Mouse (Mus musculus) forebrain, embryonic 15.5 days (tissue): ENCODE measurements at regions not wholly inside any gene's neighbourhood (a gene's known extent, or its start where the extent isn't known, plus 50 kb on each side); places are given as distances from the start of the nearest gene placed in this dataset.

Experiments
- ATAC-seq: fragments of 200-750 bp; cut with Nextera tagmentation; replicated peaks from 2 replicates; pipeline ENCODE4 v1.8.0; 2017; ENCODE audit warnings: mild to moderate bottlenecking, moderate TSS enrichment, moderate library complexity
- H3K27ac ChIP-seq: fragments of 300-500 bp; sonication (generic); replicated peaks from 2 replicates; pipeline ENCODE4 v1.5.1; 2015; ENCODE audit warnings: mild to moderate bottlenecking, inconsistent platforms
- H3K27me3 ChIP-seq: fragments of 300-500 bp; sonication (generic); 2 replicates; pipeline ENCODE4 v1.6.1; 2015; ENCODE audit warnings: inconsistent platforms
- H3K36me3 ChIP-seq: fragments of 300-500 bp; sonication (generic); 2 replicates; pipeline ENCODE4 v1.6.1; 2015; ENCODE audit warnings: mild to moderate bottlenecking, inconsistent platforms
- H3K4me1 ChIP-seq: fragments of 300-500 bp; sonication (generic); 2 replicates; pipeline ENCODE4 v1.6.1; 2015; ENCODE audit warnings: inconsistent platforms
- H3K4me2 ChIP-seq: fragments of 300-500 bp; sonication (generic); replicated peaks from 2 replicates; pipeline ENCODE4 v1.6.1; 2015; ENCODE audit warnings: mild to moderate bottlenecking, inconsistent platforms
- H3K4me3 ChIP-seq: fragments of 300-500 bp; sonication (generic); 2 replicates; pipeline ENCODE4 v1.5.1; 2015; ENCODE audit warnings: mild to moderate bottlenecking, inconsistent platforms
- H3K9ac ChIP-seq: fragments of 300-500 bp; sonication (generic); replicated peaks from 2 replicates; pipeline ENCODE4 v1.6.1; 2015; ENCODE audit warnings: mild to moderate bottlenecking, inconsistent platforms
- H3K9me3 ChIP-seq: fragments of 300-500 bp; sonication (generic); 2 replicates; pipeline ENCODE4 v1.6.1; 2016; ENCODE audit warnings: inconsistent platforms
- WGBS: fragments of 180-500 bp; shearing (Covaris S2); methylation state at CpG from one replicate; pipeline ENCODE4 v1.1.7; 2015; ENCODE audit warnings: mixed read lengths; 5-methylcytosine and 5-hydroxymethylcytosine counted together

DNA sequence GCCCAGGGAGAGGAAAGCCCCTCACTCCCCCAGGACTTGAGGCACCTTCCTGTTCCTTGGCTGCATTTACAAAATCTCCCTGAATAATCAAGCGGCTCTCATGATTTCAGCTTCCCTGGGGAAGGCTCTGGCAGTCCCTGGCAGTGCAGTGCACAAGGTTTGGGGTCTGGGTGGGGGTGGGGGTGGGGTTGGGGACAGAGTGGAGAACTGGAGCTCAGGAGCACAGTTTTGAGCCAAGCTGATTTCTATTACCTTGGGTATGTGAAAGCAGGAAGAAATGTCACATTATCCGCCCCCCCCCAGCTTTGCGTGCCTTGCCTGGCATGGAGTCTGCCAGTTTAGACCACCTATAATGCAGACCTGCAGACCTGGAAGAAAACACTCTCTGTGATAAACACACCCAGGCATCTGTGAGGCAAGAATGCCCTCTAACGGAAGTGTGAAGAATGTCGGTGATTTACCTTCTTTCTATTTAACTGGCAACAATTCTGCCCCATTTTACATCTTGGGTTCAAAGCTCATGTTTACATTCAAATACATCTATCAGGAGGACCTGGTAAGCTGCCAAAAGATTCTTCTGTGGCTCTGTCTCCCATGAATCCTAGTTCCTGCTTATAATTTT lies 93.9 kb upstream of the Far2 start:
- H3K4me1 ChIP-seq, result peaks cover 4% of the 10 kb centered on the region
- no peak overlapping the region for H3K27ac ChIP-seq
- ATAC-seq, result peak; percentile 50; the same call in 1 of the 2 replicates
- H3K9ac ChIP-seq, result no peak overlapping the region
- no peak overlapping the region for H3K4me3 ChIP-seq
- no peaks in the 10 kb centered on the region for H3K9me3 ChIP-seq
- WGBS, result 46% methylated on average over 5 of the region's 5 CpGs
- no peaks in the 10 kb centered on the region for H3K27me3 ChIP-seq
- H3K36me3 ChIP-seq, result no peaks in the 10 kb centered on the region
- H3K4me2 ChIP-seq, result no peak overlapping the region

DNA sequence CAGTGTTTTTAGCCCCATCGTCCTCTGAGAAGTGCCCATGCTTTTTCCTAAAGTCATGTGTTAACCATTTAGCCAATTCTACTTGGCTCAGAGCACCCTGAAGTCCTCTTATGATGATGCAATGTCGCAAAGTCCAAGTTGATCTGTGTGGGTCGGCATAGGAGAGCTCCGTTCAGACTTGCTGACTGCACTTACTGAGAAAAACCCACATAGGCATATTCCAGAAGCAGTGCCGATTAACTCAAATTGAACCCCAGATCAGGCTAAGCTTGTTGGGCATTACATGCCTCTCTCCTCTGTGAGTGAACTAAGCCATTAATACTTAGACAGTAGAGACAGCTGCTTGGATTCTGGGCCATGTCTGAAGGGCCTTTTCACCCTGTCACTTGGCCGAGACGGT lies 93.3 kb upstream of the Far2 start:
- H3K9me3 ChIP-seq, result no peaks in the 10 kb centered on the region

DNA sequence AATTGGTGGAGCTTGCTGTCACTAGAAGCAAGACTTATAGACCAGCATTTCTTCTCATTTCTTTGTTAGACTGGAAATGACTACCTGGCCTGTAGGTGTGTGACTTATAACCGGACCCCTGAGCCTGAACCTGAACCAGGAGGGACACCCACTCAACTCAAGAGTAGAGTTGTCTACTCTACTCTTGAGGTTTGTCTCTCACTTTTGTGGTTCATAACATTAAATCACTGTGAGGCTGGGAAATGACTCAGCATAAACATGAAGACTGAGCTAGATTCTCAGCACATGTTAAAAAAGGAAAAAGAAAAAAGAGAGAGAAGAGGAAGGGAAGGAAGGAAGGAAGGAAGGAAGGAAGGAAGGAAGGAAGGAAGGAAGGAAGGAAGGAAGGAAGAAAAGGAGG lies 92.8 kb upstream of the Far2 start:
- Histone ChIP-seq H3K9me3 (no peaks in the 10 kb centered on the region), H3K4me3 (no peak overlapping the region), H3K4me1 (no peaks in the 10 kb centered on the region), H3K9ac (no peak overlapping the region), H3K4me2 (no peak overlapping the region), H3K27ac (no peak overlapping the region), H3K36me3 (no peaks in the 10 kb centered on the region), H3K27me3 (no peaks in the 10 kb centered on the region)
- 81% methylated on average over 1 of the region's 1 CpGs for WGBS
- no peak for ATAC-seq

More for the DNA sequence above, 93.3 kb upstream of the Far2 start:
- no peak overlapping the region for H3K4me3 ChIP-seq
- no peaks in the 10 kb centered on the region for H3K27me3 ChIP-seq
- H3K4me1 ChIP-seq, result no peaks in the 10 kb centered on the region
- no peaks in the 10 kb centered on the region for H3K36me3 ChIP-seq
- no peak overlapping the region for H3K27ac ChIP-seq
- no peak for ATAC-seq
- H3K4me2 ChIP-seq, result no peak overlapping the region
- WGBS, result 89% methylated on average over 7 of the region's 7 CpGs
- H3K9ac ChIP-seq, result no peak overlapping the region

DNA sequence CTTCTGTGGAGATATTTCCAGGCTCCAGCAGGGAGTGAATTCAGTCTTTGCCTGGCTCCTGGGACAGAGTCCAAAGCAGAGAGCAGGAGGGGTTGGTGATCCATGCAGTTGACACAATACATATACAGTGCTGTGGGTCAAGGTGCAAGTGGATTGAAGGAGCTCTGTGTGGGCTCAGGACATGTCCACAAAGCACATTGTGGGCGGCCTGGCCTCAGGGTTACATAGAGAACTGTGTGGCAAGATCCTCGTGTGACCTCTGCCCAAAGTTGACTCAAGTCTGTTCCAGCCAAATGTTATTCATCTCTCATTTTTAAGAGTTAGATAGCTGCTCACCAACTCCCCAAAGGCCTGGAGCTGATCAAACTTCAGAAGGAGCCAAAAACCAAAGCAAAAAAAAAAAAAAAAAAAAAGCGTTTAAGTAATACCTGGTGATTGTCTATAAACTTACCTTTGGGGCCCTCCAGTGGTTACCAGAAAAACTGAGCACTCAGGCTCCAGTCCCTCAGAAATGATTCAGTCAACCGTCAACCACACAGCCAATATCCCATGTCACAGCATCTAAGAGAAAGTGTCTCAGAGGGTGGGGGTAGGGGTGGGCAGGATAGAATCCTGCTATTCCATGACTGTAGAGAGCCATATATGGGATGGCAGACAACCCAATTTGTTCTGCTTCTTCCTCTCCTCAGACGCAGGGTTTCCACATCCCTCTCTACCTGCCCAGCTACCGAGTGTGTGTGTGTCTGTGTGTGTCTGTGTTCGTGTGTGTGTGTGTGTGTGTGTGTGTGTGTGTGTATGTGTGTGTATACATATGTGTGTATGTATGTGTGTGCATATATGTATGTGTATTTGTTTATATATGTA lies 91.9 kb upstream of the Far2 start:
- H3K27ac ChIP-seq, result no peak overlapping the region
- WGBS, result 60% methylated on average over 7 of the region's 7 CpGs
- no peak overlapping the region for H3K4me3 ChIP-seq
- H3K4me1 ChIP-seq, result no peaks in the 10 kb centered on the region
- no peak overlapping the region for H3K9ac ChIP-seq
- H3K9me3 ChIP-seq, result no peaks in the 10 kb centered on the region
- no peak overlapping the region for H3K4me2 ChIP-seq
- no peaks in the 10 kb centered on the region for H3K27me3 ChIP-seq
- no peak for ATAC-seq
- no peaks in the 10 kb centered on the region for H3K36me3 ChIP-seq

DNA sequence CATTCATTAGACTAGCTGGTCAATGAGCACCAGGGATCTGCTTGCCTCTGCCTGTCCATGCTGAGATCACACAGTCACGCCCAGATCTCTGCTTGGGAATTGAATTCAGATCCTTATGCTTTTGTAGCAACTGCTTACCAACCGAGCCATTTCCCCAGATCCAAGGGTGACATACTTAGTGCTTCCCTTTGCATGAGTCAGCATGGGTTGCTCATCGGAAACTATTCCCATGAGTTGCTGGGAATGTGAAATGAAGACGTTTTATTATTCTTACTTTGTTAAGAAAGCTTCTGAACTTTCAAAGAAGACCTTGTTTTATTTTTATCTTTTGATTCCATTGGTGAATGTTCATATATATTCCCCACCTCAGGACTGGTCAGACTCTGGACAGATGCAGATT lies 82.3 kb upstream of the Far2 start:
- no peaks in the 10 kb centered on the region for H3K27me3 ChIP-seq
- H3K36me3 ChIP-seq, result no peaks in the 10 kb centered on the region
- WGBS, result 85% methylated on average over 4 of the region's 4 CpGs
- no peak overlapping the region for H3K4me3 ChIP-seq
- H3K27ac ChIP-seq, result no peak overlapping the region
- no peaks in the 10 kb centered on the region for H3K4me1 ChIP-seq
- no peak overlapping the region for H3K9ac ChIP-seq
- ATAC-seq, result no peak
- H3K9me3 ChIP-seq, result no peaks in the 10 kb centered on the region
- no peak overlapping the region for H3K4me2 ChIP-seq

DNA sequence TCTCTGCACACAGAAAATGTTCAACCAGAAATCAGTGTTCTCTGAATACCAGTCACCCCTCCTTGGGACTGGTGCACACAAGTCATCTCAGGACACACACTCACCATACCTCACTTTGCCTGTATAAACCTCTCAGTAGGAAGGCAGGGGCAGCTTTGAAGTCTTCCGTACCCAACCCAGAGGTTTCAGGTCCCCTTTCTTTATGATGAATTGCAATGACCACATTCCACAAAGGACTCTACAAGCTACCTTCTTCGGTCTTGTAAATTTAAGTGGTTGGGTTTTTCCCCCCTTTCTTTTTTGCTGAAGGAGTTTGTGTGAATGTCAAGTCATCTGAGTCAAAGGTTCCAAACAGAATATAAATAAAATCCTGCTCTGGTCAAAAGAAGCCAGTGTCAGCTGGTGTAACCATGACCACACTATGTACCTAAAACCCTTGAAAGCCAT lies 76.9 kb upstream of the Far2 start:
- no peaks in the 10 kb centered on the region for H3K9me3 ChIP-seq
- H3K36me3 ChIP-seq, result no peaks in the 10 kb centered on the region
- H3K27ac ChIP-seq, result no peak overlapping the region
- H3K4me3 ChIP-seq, result no peak overlapping the region
- ATAC-seq, result no peak
- H3K9ac ChIP-seq, result no peak overlapping the region
- WGBS, result 87% methylated on average over 2 of the region's 2 CpGs
- no peaks in the 10 kb centered on the region for H3K27me3 ChIP-seq
- H3K4me2 ChIP-seq, result no peak overlapping the region
- no peaks in the 10 kb centered on the region for H3K4me1 ChIP-seq

DNA sequence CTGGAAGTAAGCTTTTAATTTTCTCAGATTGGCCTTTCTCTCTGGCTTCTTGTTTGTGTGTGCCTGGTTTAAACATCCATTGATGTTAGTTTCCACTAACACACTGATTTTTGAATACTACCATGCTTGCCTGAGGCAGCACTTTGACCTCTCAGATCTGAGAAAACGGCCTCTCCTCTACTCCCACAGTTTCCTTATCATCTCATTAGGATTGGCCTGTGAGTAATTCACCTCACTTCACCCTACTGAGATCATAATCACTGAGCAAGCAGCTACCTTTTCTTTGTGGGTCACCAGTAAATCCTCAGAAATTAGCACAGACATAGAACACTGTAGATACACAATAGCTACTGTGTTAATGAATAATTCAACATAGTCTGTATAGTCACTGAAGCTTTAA lies 74.5 kb upstream of the Far2 start:
- H3K27ac ChIP-seq, result no peak overlapping the region
- H3K9ac ChIP-seq, result no peak overlapping the region
- no peaks in the 10 kb centered on the region for H3K27me3 ChIP-seq
- no peaks in the 10 kb centered on the region for H3K4me1 ChIP-seq
- H3K4me2 ChIP-seq, result no peak overlapping the region
- no peak overlapping the region for H3K4me3 ChIP-seq
- H3K9me3 ChIP-seq, result no peaks in the 10 kb centered on the region
- H3K36me3 ChIP-seq, result no peaks in the 10 kb centered on the region
- ATAC-seq, result no peak
- WGBS, result 27% methylated on average over 1 of the region's 1 CpGs

DNA sequence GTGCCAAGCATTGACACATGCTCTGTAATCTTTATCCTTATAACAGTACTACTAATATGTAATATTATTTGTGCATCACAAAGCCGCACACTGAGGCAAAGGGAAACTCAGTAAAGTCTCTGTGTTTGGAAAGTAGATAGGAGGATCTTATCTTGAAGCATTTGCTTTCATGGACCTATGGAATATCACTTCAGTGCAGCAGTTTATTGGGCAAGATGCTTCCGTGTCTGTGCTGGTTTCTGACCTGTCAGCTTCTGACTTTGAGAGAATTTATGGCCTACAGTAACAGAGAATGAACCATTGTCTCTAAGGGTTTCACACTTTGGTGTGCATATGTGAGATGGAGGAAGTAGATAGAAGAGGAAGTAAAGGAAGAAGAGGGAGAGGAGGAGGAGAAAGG lies 74.0 kb upstream of the Far2 start:
- no peaks in the 10 kb centered on the region for H3K9me3 ChIP-seq
- no peak for ATAC-seq
- no peaks in the 10 kb centered on the region for H3K36me3 ChIP-seq
- H3K27me3 ChIP-seq, result no peaks in the 10 kb centered on the region
- H3K9ac ChIP-seq, result no peak overlapping the region
- no peaks in the 10 kb centered on the region for H3K4me1 ChIP-seq
- no peak overlapping the region for H3K4me2 ChIP-seq
- no peak overlapping the region for H3K4me3 ChIP-seq
- 87% methylated on average over 2 of the region's 2 CpGs for WGBS
- H3K27ac ChIP-seq, result no peak overlapping the region

DNA sequence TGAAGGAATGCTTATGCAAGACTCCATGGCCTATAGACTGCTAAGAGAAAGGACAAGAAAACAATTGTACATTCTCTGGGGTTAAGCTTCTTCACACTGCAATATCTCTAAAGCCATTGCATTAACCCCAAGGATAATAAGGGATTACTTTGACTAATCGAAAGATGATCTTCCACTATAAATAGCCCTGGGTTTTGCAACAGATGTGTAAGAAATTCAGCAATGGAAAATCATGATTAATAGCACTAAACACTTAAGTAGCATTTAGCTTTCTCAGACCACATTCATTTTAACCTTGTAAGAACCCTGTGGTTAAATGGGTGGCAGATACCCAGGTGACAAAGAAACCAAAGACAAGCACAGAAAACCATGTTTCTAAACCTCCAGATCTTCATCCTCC lies 71.1 kb upstream of the Far2 start:
- no peaks in the 10 kb centered on the region for H3K27me3 ChIP-seq
- no peaks in the 10 kb centered on the region for H3K4me1 ChIP-seq
- WGBS, result 82% methylated on average over 1 of the region's 1 CpGs
- no peak overlapping the region for H3K4me3 ChIP-seq
- no peak overlapping the region for H3K27ac ChIP-seq
- no peak overlapping the region for H3K4me2 ChIP-seq
- no peaks in the 10 kb centered on the region for H3K9me3 ChIP-seq
- no peaks in the 10 kb centered on the region for H3K36me3 ChIP-seq
- H3K9ac ChIP-seq, result no peak overlapping the region
- ATAC-seq, result no peak

DNA sequence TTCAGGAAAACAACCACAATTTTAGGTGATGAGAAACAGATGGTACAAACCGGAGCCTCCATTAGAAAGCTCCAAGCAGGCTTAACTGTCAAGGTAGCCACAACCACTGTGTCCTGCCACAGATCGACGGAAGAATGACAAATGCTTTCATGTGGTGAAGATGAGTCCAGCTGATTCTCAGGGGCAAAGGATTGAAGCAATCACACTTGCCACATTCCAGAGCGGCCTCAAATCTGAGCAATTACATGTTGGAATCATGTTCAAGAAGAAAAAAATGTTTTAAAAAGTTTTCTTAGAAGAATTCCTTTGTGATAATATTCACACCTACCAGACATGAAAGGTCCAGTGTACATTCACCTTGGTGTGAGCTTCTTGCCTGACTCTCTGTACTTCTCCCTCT lies 57.7 kb upstream of the Far2 start:
- H3K27me3 ChIP-seq, result no peaks in the 10 kb centered on the region
- H3K27ac ChIP-seq, result no peak overlapping the region
- H3K4me3 ChIP-seq, result no peak overlapping the region
- no peak for ATAC-seq
- H3K36me3 ChIP-seq, result no peaks in the 10 kb centered on the region
- no peak overlapping the region for H3K9ac ChIP-seq
- H3K4me2 ChIP-seq, result no peak overlapping the region
- H3K9me3 ChIP-seq, result no peaks in the 10 kb centered on the region
- no peaks in the 10 kb centered on the region for H3K4me1 ChIP-seq
- WGBS, result 91% methylated on average over 4 of the region's 4 CpGs
